Mouse (Mus musculus): Measurements from ENCODE around the gene Tmem204. TPM values are rescaled to one million over a fixed set of nuclear protein-coding genes. Genes with fewer than 3 reads are reported as not detected.
A peak's percentile ranks its signal among the peaks of the same experiment; 100 is the strongest.

Gene Tmem204
- polyA plus RNA-seq, 1 experiment from 2014 or later, result 186 TPM

DNA sequence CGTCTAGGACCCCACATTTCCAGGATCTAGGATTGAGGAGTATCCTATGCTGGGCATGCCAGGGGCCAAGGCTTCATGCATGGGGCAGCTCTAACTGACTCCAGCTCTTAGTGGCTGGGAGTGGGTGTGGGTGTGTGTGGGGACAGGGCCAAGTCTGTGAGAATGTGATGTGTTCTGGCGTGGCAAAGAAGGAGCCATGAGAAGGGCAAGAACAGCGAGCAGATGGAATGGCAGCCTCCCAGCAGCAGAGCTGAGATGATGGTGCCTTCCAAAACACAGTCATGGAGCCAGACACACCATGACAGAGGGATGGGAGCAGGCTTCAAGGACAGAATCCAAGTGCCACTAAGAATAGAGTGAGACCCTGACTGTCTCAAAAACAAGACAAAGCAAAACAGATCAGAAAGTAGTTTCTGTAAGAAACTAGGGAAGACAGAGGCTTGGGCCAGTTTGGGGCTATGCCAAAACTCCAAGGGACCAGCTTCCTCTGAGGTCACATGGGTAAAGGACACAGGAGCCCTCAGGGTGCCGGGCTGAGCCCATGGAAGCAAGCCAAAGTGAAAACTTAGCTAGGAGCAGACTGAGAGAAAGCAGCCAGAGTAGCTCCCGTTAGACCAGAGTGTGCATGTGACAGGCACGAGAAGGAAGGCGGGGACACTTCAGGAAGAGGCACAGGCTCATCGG, 28.5 kb upstream of the Tmem204 start:
- no peak overlapping the region for H3K4me3 ChIP-seq (ENCODE audit: low read depth, low read length)
- no peak overlapping the region for H3K9ac ChIP-seq (replicated peaks; ENCODE audit: low read depth)
- DNase-seq (ENCODE audit: low spot score) (peak; percentile 35), ATAC-seq (peak; percentile 40; the same call in 1 of the 2 replicates)
- no peaks in the 10 kb centered on the region for H3K9me3 ChIP-seq (ENCODE audit: low read length)
- no peaks in the 10 kb centered on the region for H3K27me3 ChIP-seq (replicated peaks; ENCODE audit: insufficient read depth, low read length)
- H3K4me2 ChIP-seq (replicated peaks; ENCODE audit: low read depth, low read length), result no peak overlapping the region
- TF ChIP-seq CTCF (IDR thresholded peaks at IDR 0.05) (no peak), EP300 (IDR thresholded peaks at IDR 0.05) (no peak)
- 51% methylated on average over 8 of the region's 8 CpGs for WGBS
- H3K36me3 ChIP-seq (ENCODE audit: insufficient read depth, low read length), result 0 out of 2 replicates have a peak, but pooled peaks cover 2% of the 10 kb centered on the region
- peaks cover 12% of the 10 kb centered on the region; the same call in 1 of the 2 replicates for H3K4me1 ChIP-seq (ENCODE audit: insufficient read depth, low read depth, low read length)
- H3K27ac ChIP-seq (ENCODE audit: low read length), result peak overlapping the region; percentile 48; the same call in 1 of the 2 replicates

DNA sequence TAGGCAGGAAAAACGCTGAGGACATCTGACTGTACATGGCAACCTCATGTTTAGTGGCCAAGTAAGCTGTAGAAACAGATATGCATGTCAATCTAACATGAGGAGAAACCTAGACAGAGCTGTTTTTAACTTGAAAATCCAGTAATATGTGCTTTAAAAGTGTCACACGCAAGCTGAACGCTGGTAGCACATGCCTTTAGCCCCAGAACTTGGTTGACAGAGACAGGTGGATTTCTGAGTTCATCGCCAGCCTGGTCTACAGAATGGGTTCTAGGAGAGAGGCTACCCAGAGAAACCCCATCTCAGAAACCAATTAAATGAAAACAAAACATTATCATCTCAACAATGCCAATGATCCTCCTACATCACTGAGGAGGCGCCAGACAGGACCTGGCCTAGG, 27.8 kb upstream of the Tmem204 start:
- H3K9ac ChIP-seq (replicated peaks; ENCODE audit: low read depth), result no peak overlapping the region
- no peak overlapping the region for H3K27ac ChIP-seq (ENCODE audit: low read length)
- DNase-seq (ENCODE audit: low spot score) (no peak), ATAC-seq (no peak)
- TF ChIP-seq CTCF (IDR thresholded peaks at IDR 0.05), result no peak
- TF ChIP-seq EP300 (IDR thresholded peaks at IDR 0.05), result no peak
- 91% methylated on average over 5 of the region's 5 CpGs for WGBS
- 0 out of 2 replicates have a peak, but pooled peaks cover 4% of the 10 kb centered on the region for H3K36me3 ChIP-seq (ENCODE audit: insufficient read depth, low read length)
- H3K4me1 ChIP-seq (ENCODE audit: insufficient read depth, low read depth, low read length), result peaks cover 10% of the 10 kb centered on the region; the same call in 1 of the 2 replicates
- no peak overlapping the region for H3K4me2 ChIP-seq (replicated peaks; ENCODE audit: low read depth, low read length)
- H3K4me3 ChIP-seq (ENCODE audit: low read depth, low read length), result no peak overlapping the region
- no peaks in the 10 kb centered on the region for H3K27me3 ChIP-seq (replicated peaks; ENCODE audit: insufficient read depth, low read length)
- no peaks in the 10 kb centered on the region for H3K9me3 ChIP-seq (ENCODE audit: low read length)

DNA sequence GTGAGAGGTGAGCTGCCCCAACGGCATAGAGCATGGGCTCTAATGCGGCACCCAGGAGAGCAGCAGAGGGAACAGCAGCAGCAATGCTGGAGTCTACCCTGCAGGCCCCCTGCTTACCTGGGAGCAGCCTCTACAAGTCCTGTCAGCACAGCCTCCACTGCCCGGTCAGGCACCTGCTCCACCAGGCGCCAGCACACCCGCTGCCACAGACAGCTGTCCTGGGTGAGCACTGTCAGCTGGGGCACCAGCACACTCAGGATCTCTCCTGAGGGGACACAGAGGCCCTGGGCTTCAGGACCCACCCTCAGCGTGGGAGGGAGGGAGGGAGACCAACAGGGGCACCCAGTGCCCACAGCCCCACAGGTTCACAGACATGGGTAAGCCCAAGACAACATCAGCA, 27.2 kb upstream of the Tmem204 start:
- no peak overlapping the region for H3K27ac ChIP-seq (ENCODE audit: low read length)
- H3K9ac ChIP-seq (replicated peaks; ENCODE audit: low read depth), result no peak overlapping the region
- peaks cover 6% of the 10 kb centered on the region; the same call in 1 of the 2 replicates for H3K4me1 ChIP-seq (ENCODE audit: insufficient read depth, low read depth, low read length)
- H3K4me3 ChIP-seq (ENCODE audit: low read depth, low read length), result no peak overlapping the region
- DNase-seq (ENCODE audit: low spot score) (no peak), ATAC-seq (no peak)
- WGBS, result 88% methylated on average over 6 of the region's 6 CpGs
- no peaks in the 10 kb centered on the region for H3K27me3 ChIP-seq (replicated peaks; ENCODE audit: insufficient read depth, low read length)
- H3K9me3 ChIP-seq (ENCODE audit: low read length), result no peaks in the 10 kb centered on the region
- TF ChIP-seq EP300 (IDR thresholded peaks at IDR 0.05) (no peak), CTCF (IDR thresholded peaks at IDR 0.05) (no peak)
- 0 out of 2 replicates have a peak, but pooled peaks cover 4% of the 10 kb centered on the region for H3K36me3 ChIP-seq (ENCODE audit: insufficient read depth, low read length)
- H3K4me2 ChIP-seq (replicated peaks; ENCODE audit: low read depth, low read length), result no peak overlapping the region

DNA sequence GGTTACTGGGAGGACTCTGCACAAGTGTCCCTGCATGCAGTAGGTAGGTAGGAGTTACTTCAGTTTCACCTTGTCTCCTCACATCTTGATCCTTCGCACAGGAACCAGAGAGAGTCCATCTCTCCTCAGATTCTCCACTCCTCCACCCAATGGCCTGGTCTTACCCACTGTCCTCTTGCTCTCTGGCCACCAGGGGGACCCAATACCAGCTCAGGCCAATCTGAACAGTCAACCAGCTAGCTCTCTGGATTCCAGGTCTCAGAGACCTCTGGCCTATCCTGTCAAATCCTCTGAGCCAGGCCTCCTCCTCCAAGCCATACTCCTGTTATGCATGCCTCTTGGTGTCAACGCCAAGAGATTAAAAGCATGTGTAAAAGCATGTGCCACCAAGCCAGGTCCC, 26.2 kb upstream of the Tmem204 start:
- peak; percentile 77 for DNase-seq (ENCODE audit: low spot score)
- Histone ChIP-seq H3K36me3 (ENCODE audit: insufficient read depth, low read length) (0 out of 2 replicates have a peak, but pooled peaks cover 4% of the 10 kb centered on the region), H3K9ac (replicated peaks; ENCODE audit: low read depth) (no peak overlapping the region), H3K4me1 (ENCODE audit: insufficient read depth, low read depth, low read length) (no peaks in the 10 kb centered on the region; the same call in 1 of the 2 replicates), H3K27me3 (replicated peaks; ENCODE audit: insufficient read depth, low read length) (no peaks in the 10 kb centered on the region), H3K27ac (ENCODE audit: low read length) (no peak overlapping the region), H3K4me2 (replicated peaks; ENCODE audit: low read depth, low read length) (no peak overlapping the region), H3K4me3 (ENCODE audit: low read depth, low read length) (no peak overlapping the region), H3K9me3 (ENCODE audit: low read length) (no peaks in the 10 kb centered on the region)
- no peak for TF ChIP-seq EP300 (IDR thresholded peaks at IDR 0.05)
- peak; percentile 82 for TF ChIP-seq CTCF (IDR thresholded peaks at IDR 0.05)
- WGBS, result 81% methylated on average over 2 of the region's 2 CpGs
- ATAC-seq, result peak; percentile 64

DNA sequence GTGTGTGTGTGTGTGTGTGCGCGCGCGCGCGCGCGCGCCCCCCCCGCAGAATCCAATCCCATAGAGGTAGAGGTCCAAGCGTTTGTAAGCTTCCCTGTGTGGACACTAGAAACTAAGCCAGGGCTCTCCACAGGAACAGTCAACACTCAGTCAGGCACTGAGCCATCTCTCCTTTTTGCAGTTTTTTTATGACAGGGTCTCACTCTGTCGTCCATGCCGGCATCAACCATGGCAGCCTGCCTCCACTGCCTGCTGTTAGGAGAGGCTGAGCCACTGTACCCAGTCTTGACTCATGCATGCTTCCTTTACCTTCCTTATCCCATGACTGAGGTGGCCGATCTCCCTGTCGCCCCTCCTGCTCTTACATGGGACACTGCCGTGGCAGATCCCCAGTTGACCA, 24.4 kb upstream of the Tmem204 start:
- H3K4me3 ChIP-seq (ENCODE audit: low read depth, low read length), result no peak overlapping the region
- ATAC-seq, result no peak
- H3K9ac ChIP-seq (replicated peaks; ENCODE audit: low read depth), result no peak overlapping the region
- no peaks in the 10 kb centered on the region for H3K9me3 ChIP-seq (ENCODE audit: low read length)
- H3K27me3 ChIP-seq (replicated peaks; ENCODE audit: insufficient read depth, low read length), result no peaks in the 10 kb centered on the region
- no peak overlapping the region for H3K4me2 ChIP-seq (replicated peaks; ENCODE audit: low read depth, low read length)
- TF ChIP-seq EP300 (IDR thresholded peaks at IDR 0.05) (no peak), CTCF (IDR thresholded peaks at IDR 0.05) (no peak)
- no peaks in the 10 kb centered on the region for H3K4me1 ChIP-seq (ENCODE audit: insufficient read depth, low read depth, low read length)
- H3K27ac ChIP-seq (ENCODE audit: low read length), result no peak overlapping the region
- no peak for DNase-seq (ENCODE audit: low spot score)
- 0 out of 2 replicates have a peak, but pooled peaks cover 4% of the 10 kb centered on the region for H3K36me3 ChIP-seq (ENCODE audit: insufficient read depth, low read length)
- 92% methylated on average over 6 of the region's 16 CpGs for WGBS

DNA sequence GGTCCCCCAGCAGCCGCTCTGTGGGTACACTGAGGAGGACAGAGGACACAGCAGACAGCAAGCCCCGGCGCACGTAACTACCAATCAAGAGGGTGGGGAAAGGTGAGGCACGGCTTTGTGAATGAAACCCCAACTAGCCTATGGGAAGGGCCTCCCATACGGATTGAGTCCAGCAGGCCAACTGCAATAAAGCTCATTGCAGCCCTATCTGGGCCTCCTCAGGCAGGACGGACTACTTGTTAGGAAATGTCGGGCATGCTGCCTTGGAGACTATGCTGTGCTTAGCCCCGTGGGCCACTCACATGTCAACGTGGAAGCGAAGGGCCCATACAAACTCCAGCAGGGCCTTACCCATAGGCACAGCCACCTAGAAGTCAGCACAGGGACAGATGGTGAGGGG, 17.9 kb upstream of the Tmem204 start:
- Histone ChIP-seq H3K4me3 (ENCODE audit: low read depth, low read length) (no peak overlapping the region), H3K27me3 (replicated peaks; ENCODE audit: insufficient read depth, low read length) (no peaks in the 10 kb centered on the region), H3K4me2 (replicated peaks; ENCODE audit: low read depth, low read length) (no peak overlapping the region), H3K9ac (replicated peaks; ENCODE audit: low read depth) (no peak overlapping the region), H3K27ac (ENCODE audit: low read length) (no peak overlapping the region), H3K4me1 (ENCODE audit: insufficient read depth, low read depth, low read length) (no peaks in the 10 kb centered on the region), H3K36me3 (ENCODE audit: insufficient read depth, low read length) (peaks cover 5% of the 10 kb centered on the region; the same call in 1 of the 2 replicates), H3K9me3 (ENCODE audit: low read length) (no peaks in the 10 kb centered on the region)
- WGBS, result 95% methylated on average over 11 of the region's 11 CpGs
- ATAC-seq (no peak), DNase-seq (ENCODE audit: low spot score) (no peak)
- TF ChIP-seq EP300 (IDR thresholded peaks at IDR 0.05), result no peak

All from lung, postnatal 0 days (tissue).